Mouse (Mus musculus): Measurements from ENCODE around the gene Bean1. TPM values are rescaled to one million over a fixed set of nuclear protein-coding genes. Genes with fewer than 3 reads are reported as not detected.

The Bean1 gene
- polyA plus RNA-seq, 1 experiment, result 0.51 TPM

- H3K27me3 ChIP-seq (ENCODE audit: control insufficient read depth, insufficient read depth, low read length, poor library complexity, severe bottlenecking), result peaks cover 5% of the 10 kb centered on the region
Observed at GRCm38 (mm10) chr8:104177054-104177453, 6.8 kb downstream of the Bean1 start.

DNA sequence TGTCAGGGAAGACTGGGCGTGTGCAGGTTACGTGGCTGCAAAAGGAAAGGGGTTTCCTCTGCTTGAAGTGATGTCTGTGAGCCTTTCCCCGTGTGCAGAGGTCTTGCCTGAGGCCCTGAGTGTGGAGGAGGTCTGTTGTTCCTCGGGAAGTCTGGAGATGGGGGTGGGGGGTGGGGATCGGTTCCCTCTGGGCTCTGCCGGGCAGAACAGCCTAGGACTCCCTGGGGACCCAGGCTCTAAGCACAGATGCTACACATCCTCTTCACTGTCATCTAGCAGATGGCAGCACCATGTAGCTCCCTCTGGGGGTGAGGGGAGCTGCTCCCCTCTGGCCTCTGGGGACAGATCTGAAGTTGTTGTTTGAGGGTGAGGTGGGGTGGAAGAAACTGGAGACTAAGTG lies 14.7 kb downstream of the Bean1 start:
- Histone ChIP-seq H3K9ac (ENCODE audit: low read depth, poor library complexity, severe bottlenecking) (no peak overlapping the region), H3K9me3 (replicated peaks; ENCODE audit: control insufficient read depth, insufficient read depth, low read length, poor library complexity, severe bottlenecking) (no peaks in the 10 kb centered on the region), H3K27ac (ENCODE audit: insufficient read depth, low read length) (no peak overlapping the region), H3K4me3 (ENCODE audit: low read depth, low read length) (no peak overlapping the region), H3K36me3 (ENCODE audit: control insufficient read depth, insufficient read depth, low read length, poor library complexity, severe bottlenecking) (no peaks in the 10 kb centered on the region), H3K4me1 (ENCODE audit: control insufficient read depth, insufficient read depth, low read length) (no peaks in the 10 kb centered on the region), H3K27me3 (ENCODE audit: control insufficient read depth, insufficient read depth, low read length, poor library complexity, severe bottlenecking) (no peaks in the 10 kb centered on the region)
- TF ChIP-seq EP300 (IDR thresholded peaks at IDR 0.05; ENCODE audit: insufficient read depth, low read depth, low read length) (no peak), POLR2A (IDR thresholded peaks at IDR 0.05; ENCODE audit: insufficient read depth, low read length) (no peak), CTCF (IDR thresholded peaks at IDR 0.05; ENCODE audit: low read depth, low read length) (no peak)

More at GRCm38 (mm10) chr8:104177054-104177453, 6.8 kb downstream of the Bean1 start:
- H3K36me3 ChIP-seq (ENCODE audit: control insufficient read depth, insufficient read depth, low read length, poor library complexity, severe bottlenecking), result no peaks in the 10 kb centered on the region
- no peak overlapping the region for H3K4me3 ChIP-seq (ENCODE audit: low read depth, low read length)
- H3K9ac ChIP-seq (ENCODE audit: low read depth, poor library complexity, severe bottlenecking), result no peak overlapping the region
- TF ChIP-seq EP300 (IDR thresholded peaks at IDR 0.05; ENCODE audit: insufficient read depth, low read depth, low read length) (no peak), CTCF (IDR thresholded peaks at IDR 0.05; ENCODE audit: low read depth, low read length) (no peak), POLR2A (IDR thresholded peaks at IDR 0.05; ENCODE audit: insufficient read depth, low read length) (no peak)
- no peak overlapping the region for H3K27ac ChIP-seq (ENCODE audit: insufficient read depth, low read length)
- no peaks in the 10 kb centered on the region for H3K4me1 ChIP-seq (ENCODE audit: control insufficient read depth, insufficient read depth, low read length)
- H3K9me3 ChIP-seq (replicated peaks; ENCODE audit: control insufficient read depth, insufficient read depth, low read length, poor library complexity, severe bottlenecking), result no peaks in the 10 kb centered on the region

- Histone ChIP-seq H3K27me3 (ENCODE audit: control insufficient read depth, insufficient read depth, low read length, poor library complexity, severe bottlenecking) (no peaks in the 10 kb centered on the region), H3K4me1 (ENCODE audit: control insufficient read depth, insufficient read depth, low read length) (no peaks in the 10 kb centered on the region), H3K27ac (ENCODE audit: insufficient read depth, low read length) (no peak overlapping the region), H3K9ac (ENCODE audit: low read depth, poor library complexity, severe bottlenecking) (no peak overlapping the region), H3K36me3 (ENCODE audit: control insufficient read depth, insufficient read depth, low read length, poor library complexity, severe bottlenecking) (no peaks in the 10 kb centered on the region), H3K9me3 (replicated peaks; ENCODE audit: control insufficient read depth, insufficient read depth, low read length, poor library complexity, severe bottlenecking) (no peaks in the 10 kb centered on the region), H3K4me3 (ENCODE audit: low read depth, low read length) (no peak overlapping the region)
- TF ChIP-seq CTCF (IDR thresholded peaks at IDR 0.05; ENCODE audit: low read depth, low read length), result no peak
- TF ChIP-seq POLR2A (IDR thresholded peaks at IDR 0.05; ENCODE audit: insufficient read depth, low read length), result no peak
- no peak for TF ChIP-seq EP300 (IDR thresholded peaks at IDR 0.05; ENCODE audit: insufficient read depth, low read depth, low read length)
Observed at GRCm38 (mm10) chr8:104186827-104187226, 16.6 kb downstream of the Bean1 start.

GRCm38 (mm10) chr8:104187622-104188021 lies 17.4 kb downstream of the Bean1 start:
- Histone ChIP-seq H3K9me3 (replicated peaks; ENCODE audit: control insufficient read depth, insufficient read depth, low read length, poor library complexity, severe bottlenecking) (no peaks in the 10 kb centered on the region), H3K4me1 (ENCODE audit: control insufficient read depth, insufficient read depth, low read length) (no peaks in the 10 kb centered on the region), H3K36me3 (ENCODE audit: control insufficient read depth, insufficient read depth, low read length, poor library complexity, severe bottlenecking) (no peaks in the 10 kb centered on the region), H3K27ac (ENCODE audit: insufficient read depth, low read length) (no peak overlapping the region), H3K9ac (ENCODE audit: low read depth, poor library complexity, severe bottlenecking) (no peak overlapping the region), H3K27me3 (ENCODE audit: control insufficient read depth, insufficient read depth, low read length, poor library complexity, severe bottlenecking) (no peaks in the 10 kb centered on the region), H3K4me3 (ENCODE audit: low read depth, low read length) (no peak overlapping the region)
- TF ChIP-seq POLR2A (IDR thresholded peaks at IDR 0.05; ENCODE audit: insufficient read depth, low read length) (no peak), CTCF (IDR thresholded peaks at IDR 0.05; ENCODE audit: low read depth, low read length) (no peak), EP300 (IDR thresholded peaks at IDR 0.05; ENCODE audit: insufficient read depth, low read depth, low read length) (no peak)

DNA sequence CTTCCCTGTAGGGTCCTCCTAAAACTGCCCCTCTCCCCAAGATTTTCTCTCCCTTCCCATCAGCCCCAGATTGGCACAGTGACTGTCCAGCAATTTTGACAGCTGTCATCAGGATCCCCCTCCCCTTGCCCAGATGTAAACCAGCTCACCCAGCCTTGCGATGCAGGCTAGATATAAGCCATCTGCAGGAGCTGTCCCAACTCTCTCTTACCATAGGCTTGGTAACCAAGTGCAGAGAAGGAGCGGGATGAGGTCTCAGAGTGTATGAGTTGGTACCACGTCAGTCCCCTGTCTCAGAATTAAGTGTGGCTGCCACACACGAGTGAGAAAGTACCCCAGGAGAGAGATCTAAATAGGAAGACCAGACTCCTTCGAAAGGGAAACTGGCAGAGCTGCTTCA lies 18.2 kb downstream of the Bean1 start:
- Histone ChIP-seq H3K27ac (ENCODE audit: insufficient read depth, low read length) (no peak overlapping the region), H3K27me3 (ENCODE audit: control insufficient read depth, insufficient read depth, low read length, poor library complexity, severe bottlenecking) (no peaks in the 10 kb centered on the region; the same call in 1 of the 2 replicates), H3K4me1 (ENCODE audit: control insufficient read depth, insufficient read depth, low read length) (no peaks in the 10 kb centered on the region), H3K9me3 (replicated peaks; ENCODE audit: control insufficient read depth, insufficient read depth, low read length, poor library complexity, severe bottlenecking) (peaks cover 4% of the 10 kb centered on the region; the same call in 1 of the 2 replicates), H3K36me3 (ENCODE audit: control insufficient read depth, insufficient read depth, low read length, poor library complexity, severe bottlenecking) (no peaks in the 10 kb centered on the region), H3K9ac (ENCODE audit: low read depth, poor library complexity, severe bottlenecking) (no peak overlapping the region), H3K4me3 (ENCODE audit: low read depth, low read length) (no peak overlapping the region)
- TF ChIP-seq EP300 (IDR thresholded peaks at IDR 0.05; ENCODE audit: insufficient read depth, low read depth, low read length) (no peak), POLR2A (IDR thresholded peaks at IDR 0.05; ENCODE audit: insufficient read depth, low read length) (no peak), CTCF (IDR thresholded peaks at IDR 0.05; ENCODE audit: low read depth, low read length) (no peak)

- Histone ChIP-seq H3K27ac (ENCODE audit: insufficient read depth, low read length) (no peak overlapping the region), H3K4me3 (ENCODE audit: low read depth, low read length) (no peak overlapping the region), H3K27me3 (ENCODE audit: control insufficient read depth, insufficient read depth, low read length, poor library complexity, severe bottlenecking) (no peaks in the 10 kb centered on the region; the same call in 1 of the 2 replicates), H3K9ac (ENCODE audit: low read depth, poor library complexity, severe bottlenecking) (no peak overlapping the region), H3K36me3 (ENCODE audit: control insufficient read depth, insufficient read depth, low read length, poor library complexity, severe bottlenecking) (no peaks in the 10 kb centered on the region), H3K9me3 (replicated peaks; ENCODE audit: control insufficient read depth, insufficient read depth, low read length, poor library complexity, severe bottlenecking) (peaks cover 4% of the 10 kb centered on the region; the same call in 1 of the 2 replicates), H3K4me1 (ENCODE audit: control insufficient read depth, insufficient read depth, low read length) (no peaks in the 10 kb centered on the region)
- TF ChIP-seq EP300 (IDR thresholded peaks at IDR 0.05; ENCODE audit: insufficient read depth, low read depth, low read length) (no peak), CTCF (IDR thresholded peaks at IDR 0.05; ENCODE audit: low read depth, low read length) (no peak), POLR2A (IDR thresholded peaks at IDR 0.05; ENCODE audit: insufficient read depth, low read length) (no peak)
Observed at GRCm38 (mm10) chr8:104190777-104191468, 20.7 kb downstream of the Bean1 start.
